Mouse (Mus musculus) regulatory T cell (primary cell): ENCODE measurements around the gene Hdc.

Experiments used
- in situ Hi-C: fragments of 300-600 bp; cut with MboI, MseI; formaldehyde crosslinking; loops from one replicate; pipeline ENCODE4 v1.15.1; 2025; ENCODE audit warnings: high pct_unique_total_duplicates

Hdc gene

GRCm38 (mm10) chr2:126552357-126553290 lies 66.5 kb downstream of the Hdc start, which contains the start of gene Slc27a2:
TSS of gene Slc27a2 (plus strand) at chr2:126552407.
- in situ Hi-C loops = no loop called here

DNA sequence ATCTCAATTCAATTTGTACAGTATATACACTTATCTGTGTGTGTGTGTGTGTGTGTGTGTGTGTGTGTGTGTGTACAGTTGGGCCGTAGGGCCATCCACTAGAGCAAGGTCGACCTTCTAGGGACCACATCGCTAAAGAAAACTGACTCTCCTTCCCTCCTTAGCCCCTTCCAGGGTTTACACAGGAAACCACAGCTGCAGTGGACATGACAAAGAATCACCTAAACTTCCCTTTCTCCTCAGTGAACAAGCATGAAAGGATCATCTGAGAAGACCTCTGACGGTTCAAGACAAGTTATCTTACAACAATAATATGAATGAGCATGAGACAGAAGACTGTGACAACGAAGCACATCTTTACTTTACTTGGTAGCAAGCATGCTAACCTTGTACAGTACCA lies 67.2 kb downstream of the Hdc start:
- in situ Hi-C loops = no loop called here

GRCm38 (mm10) chr2:126551244-126551890 lies 67.7 kb downstream of the Hdc start:
- in situ Hi-C loops = no loop called here

DNA sequence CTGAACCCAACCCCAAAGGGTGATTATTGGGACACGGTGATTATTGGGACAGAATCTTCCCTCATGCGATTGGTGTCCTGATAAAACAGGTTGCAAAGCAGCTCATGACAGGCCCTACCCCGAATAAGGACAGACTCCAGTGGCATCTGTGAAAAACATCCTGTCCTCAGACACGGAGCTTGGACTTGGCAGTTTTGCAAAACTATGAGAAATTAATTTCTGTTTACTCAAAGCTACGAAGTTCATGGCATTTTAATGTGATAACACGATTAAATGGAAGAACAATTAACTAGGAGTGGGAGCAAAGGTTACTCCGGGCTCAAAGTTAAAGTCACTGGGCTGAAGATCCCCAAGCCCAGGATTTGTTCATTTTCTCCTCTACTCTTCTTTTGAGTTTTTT lies 69.4 kb downstream of the Hdc start:
- in situ Hi-C loops = no loop called here

- in situ Hi-C loops = no loop called here
Observed at GRCm38 (mm10) chr2:126546392-126546791, 72.7 kb downstream of the Hdc start.

DNA sequence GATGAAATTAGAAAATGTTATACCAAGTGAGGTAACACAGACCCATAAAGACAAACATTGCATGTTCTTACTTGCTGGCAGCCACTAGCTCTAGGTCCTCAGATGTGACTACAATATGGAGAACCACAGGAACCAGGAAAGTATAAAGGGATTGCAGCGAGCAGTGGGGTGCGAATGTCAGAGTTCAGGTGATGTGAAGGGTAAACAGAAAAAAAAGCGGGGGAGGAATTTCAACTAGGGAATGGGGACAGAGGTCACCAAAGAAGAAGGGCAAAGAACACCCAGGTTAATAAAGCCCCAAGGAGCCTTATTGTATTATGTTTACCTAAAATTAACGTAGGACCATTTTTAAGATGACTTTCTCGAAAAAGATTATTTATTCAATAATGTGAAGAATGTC lies 73.8 kb downstream of the Hdc start:
- in situ Hi-C loops = no loop called here
